In genomic region chr7:127024755-127025555, GRCm38 (mm10) we compare ENCODE assay signal across 8 mouse cellular contexts. TPM values are rescaled to one million over a fixed set of nuclear protein-coding genes. Genes with fewer than 3 reads are reported as not detected.
DNase-seq lines count a peak whose midpoint lies in the region; ATAC-seq and TF ChIP-seq lines count a peak whose summit lies in the region.

No protein-coding gene starts in this region.

- peak overlapping the region; percentile 92 for H3K9ac ChIP-seq in ES-Bruce4 (ENCODE audit: low read depth, poor library complexity, severe bottlenecking)
- H3K9ac ChIP-seq in heart, embryonic 14.5 days (ENCODE audit: low read length): peak overlapping the region; percentile 99
- H3K9ac ChIP-seq in liver, embryonic 14.5 days (replicated peaks): peak overlapping the region; percentile 96

- no peaks in the 10 kb centered on the region for H3K9me3 ChIP-seq in ES-Bruce4 (replicated peaks; ENCODE audit: control insufficient read depth, insufficient read depth, low read length, poor library complexity, severe bottlenecking)
- H3K9me3 ChIP-seq in forebrain, embryonic 10.5 days: no peaks in the 10 kb centered on the region
- H3K9me3 ChIP-seq in heart, embryonic 14.5 days (ENCODE audit: control insufficient read depth, low read length): no peaks in the 10 kb centered on the region
- H3K9me3 ChIP-seq in liver, embryonic 14.5 days (ENCODE audit: control insufficient read depth, low read length): no peaks in the 10 kb centered on the region

- peak; percentile 58 for DNase-seq in c-Kit-positive CD71-negative TER-119-negative erythroid progenitor cells, embryonic 14.5 days (ENCODE audit: low read depth)
- peak; percentile 75 for DNase-seq in forebrain, embryonic 10.5 days (ENCODE audit: extremely low spot score, low spot score)
- peak; percentile 90 for DNase-seq in kidney, postnatal 10 days
- peak; percentile 62 to 73 (median 63) for DNase-seq in liver, embryonic 14.5 days (ENCODE audit: low read depth in 3 of 3, low spot score in 3 of 3)
- DNase-seq in natural killer cell, adult 2 months (ENCODE audit: low spot score in 2 of 2): peak; percentile 79 to 85

- peak overlapping the region; percentile 73 for H3K4me3 ChIP-seq in ES-Bruce4 (ENCODE audit: low read depth, low read length)
- peak overlapping the region; percentile 92 for H3K4me3 ChIP-seq in forebrain, embryonic 10.5 days
- peak overlapping the region; percentile 88 to 98 for H3K4me3 ChIP-seq in heart, embryonic 14.5 days (ENCODE audit: control insufficient read depth in 1 of 2, insufficient read depth in 1 of 2, low read depth in 1 of 2, low read length in 2 of 2)
- H3K4me3 ChIP-seq in liver, embryonic 14.5 days (ENCODE audit: insufficient read depth in 1 of 2, low read depth in 2 of 2, low read length in 2 of 2): peak overlapping the region; percentile 66 to 95
- peak overlapping the region; percentile 97 for H3K4me3 ChIP-seq in testis, adult 2 months (ENCODE audit: control insufficient read depth, low read depth, low read length)

- H3K4me1 ChIP-seq in ES-Bruce4 (ENCODE audit: control insufficient read depth, insufficient read depth, low read length): no peaks in the 10 kb centered on the region
- H3K4me1 ChIP-seq in forebrain, embryonic 10.5 days: peaks cover 69% of the 10 kb centered on the region
- H3K4me1 ChIP-seq in heart, embryonic 14.5 days (ENCODE audit: control insufficient read depth in 2 of 2, insufficient read depth in 2 of 2, low read length in 2 of 2): peaks cover 31 to 56% of the 10 kb centered on the region in 2 experiments
- H3K4me1 ChIP-seq in liver, embryonic 14.5 days (replicated peaks; ENCODE audit: control insufficient read depth in 2 of 2, insufficient read depth in 2 of 2, low read length in 1 of 2): peaks cover 29 to 35% of the 10 kb centered on the region in 2 experiments
- H3K4me1 ChIP-seq in testis, adult 2 months (ENCODE audit: control insufficient read depth, insufficient read depth, low read length): peaks cover 32% of the 10 kb centered on the region

- H3K27ac ChIP-seq in ES-Bruce4 (ENCODE audit: insufficient read depth, low read length): peak overlapping the region; percentile 8
- peak overlapping the region; percentile 100 for H3K27ac ChIP-seq in forebrain, embryonic 10.5 days
- peak overlapping the region; percentile 91 to 100 for H3K27ac ChIP-seq in heart, embryonic 14.5 days (replicated peaks in 1 of 2; ENCODE audit: control insufficient read depth in 1 of 2, insufficient read depth in 1 of 2, low read depth in 2 of 2, low read length in 2 of 2)
- H3K27ac ChIP-seq in liver, embryonic 14.5 days: peak overlapping the region; percentile 89
- peak overlapping the region; percentile 99 for H3K27ac ChIP-seq in testis, adult 2 months (ENCODE audit: control insufficient read depth, insufficient read depth, low read depth, low read length)

- H3K36me3 ChIP-seq in ES-Bruce4 (ENCODE audit: control insufficient read depth, insufficient read depth, low read length, poor library complexity, severe bottlenecking): peaks cover 42% of the 10 kb centered on the region
- H3K36me3 ChIP-seq in forebrain, embryonic 10.5 days (replicated peaks): peaks cover 69% of the 10 kb centered on the region
- H3K36me3 ChIP-seq in heart, embryonic 14.5 days (ENCODE audit: control insufficient read depth, insufficient read depth, low read length): peaks cover 55% of the 10 kb centered on the region
- H3K36me3 ChIP-seq in liver, embryonic 14.5 days (replicated peaks; ENCODE audit: control insufficient read depth, insufficient read depth, low read depth): peaks cover 52% of the 10 kb centered on the region
- no peaks in the 10 kb centered on the region for H3K36me3 ChIP-seq in testis, adult 2 months (ENCODE audit: control insufficient read depth, insufficient read depth, low read length)

- H3K27me3 ChIP-seq in ES-Bruce4 (ENCODE audit: control insufficient read depth, insufficient read depth, low read length, poor library complexity, severe bottlenecking): no peaks in the 10 kb centered on the region
- no peaks in the 10 kb centered on the region for H3K27me3 ChIP-seq in forebrain, embryonic 10.5 days (ENCODE audit: poor library complexity, severe bottlenecking)
- no peaks in the 10 kb centered on the region for H3K27me3 ChIP-seq in heart, embryonic 14.5 days (ENCODE audit: control insufficient read depth, insufficient read depth, low read length)
- H3K27me3 ChIP-seq in liver, embryonic 14.5 days (ENCODE audit: control insufficient read depth, insufficient read depth, low read length): no peaks in the 10 kb centered on the region
- no peaks in the 10 kb centered on the region for H3K27me3 ChIP-seq in testis, adult 2 months (ENCODE audit: control insufficient read depth, insufficient read depth, low read length)

- peak; percentile 8 for ATAC-seq in heart, embryonic 14.5 days (ENCODE audit: insufficient number of reproducible peaks, insufficient read depth, low FRiP score, low read depth)
- ATAC-seq in liver, embryonic 14.5 days (ENCODE audit: insufficient read depth): peak; percentile 9

- under 1% methylated on average over 30 of the region's 30 CpGs for WGBS in forebrain, embryonic 10.5 days
- WGBS in heart, embryonic 14.5 days: under 1% methylated on average over 30 of the region's 30 CpGs
- WGBS in liver, embryonic 14.5 days (ENCODE audit: insufficient replicate concordance): under 1% methylated on average over 30 of the region's 30 CpGs

- peak overlapping the region; percentile 96 for H3K4me2 ChIP-seq in heart, embryonic 14.5 days (ENCODE audit: low read length)
- H3K4me2 ChIP-seq in liver, embryonic 14.5 days (ENCODE audit: low read depth): peak overlapping the region; percentile 76

- TF ChIP-seq EP300 in ES-Bruce4 (IDR thresholded peaks at IDR 0.05; ENCODE audit: insufficient read depth, low read depth, low read length): no peak
- 0 out of 2 replicates have a peak, but pooled peaks have one; percentile 10 for TF ChIP-seq EP300 in liver, embryonic 14.5 days (IDR thresholded peaks at IDR 0.05; ENCODE audit: low read depth)

- TF ChIP-seq CTCF in ES-Bruce4 (IDR thresholded peaks at IDR 0.05; ENCODE audit: low read depth, low read length): no peak
- peak; percentile 93 for TF ChIP-seq CTCF in liver, embryonic 14.5 days (IDR thresholded peaks at IDR 0.05; ENCODE audit: low read depth)
- peak; percentile 49; the same call in 1 of the 2 replicates for TF ChIP-seq CTCF in testis, adult 2 months (IDR thresholded peaks at IDR 0.05; ENCODE audit: control insufficient read depth, insufficient read depth, insufficient replicate concordance, low read depth, low read length)

- TF ChIP-seq POLR2A in ES-Bruce4 (IDR thresholded peaks at IDR 0.05; ENCODE audit: insufficient read depth, low read length): peak; percentile 62
- peak; percentile 75; the same call in 1 of the 2 replicates for TF ChIP-seq POLR2A in testis, adult 2 months (IDR thresholded peaks at IDR 0.05; ENCODE audit: control insufficient read depth, low read depth, low read length)

RNA-seq across cellular contexts. Expression of gene Maz, which starts 1.9 kb away (rescaled TPM):
- 117 and 123 TPM in 2 replicates for polyA plus RNA-seq in ES-Bruce4 (2011; ENCODE audit: insufficient read depth, insufficient read length, low read depth, missing spikeins)
- 60.2 and 65.7 TPM in 2 replicates for polyA plus RNA-seq in forebrain, embryonic 10.5 days (2016; fragmentation: Nextera tagmentation; extraction: Ambion mirVana)
- 37.6 and 44.7 TPM in 2 replicates for polyA plus RNA-seq in heart, embryonic 14.5 days (2014; fragmentation: Nextera tagmentation; extraction: Ambion mirVana)
- 91.4 and 97.5 TPM in 2 replicates for polyA plus RNA-seq in liver, embryonic 14.5 days (2012; rRNA removed)
- 27.3 and 37.4 TPM in 2 replicates for polyA plus RNA-seq in liver, embryonic 14.5 days (2014; fragmentation: Nextera tagmentation; extraction: Ambion mirVana)
- 59.1 and 59.6 TPM in 2 replicates for polyA plus RNA-seq in testis, adult 2 months (2012; rRNA removed)

RNA-seq across cellular contexts. Expression of gene Prrt2, which starts 3.9 kb away (rescaled TPM):
- 3.5 and 6.7 TPM in 2 replicates for polyA plus RNA-seq in ES-Bruce4 (2011; ENCODE audit: insufficient read depth, insufficient read length, low read depth, missing spikeins)
- polyA plus RNA-seq in forebrain, embryonic 10.5 days (2016; fragmentation: Nextera tagmentation; extraction: Ambion mirVana): 3.5 and 4.0 TPM in 2 replicates
- polyA plus RNA-seq in heart, embryonic 14.5 days (2014; fragmentation: Nextera tagmentation; extraction: Ambion mirVana): 2.1 and 3.2 TPM in 2 replicates
- polyA plus RNA-seq in liver, embryonic 14.5 days (2012; rRNA removed): 0.08 and 0.55 TPM in 2 replicates
- 0.40 and 0.41 TPM in 2 replicates for polyA plus RNA-seq in liver, embryonic 14.5 days (2014; fragmentation: Nextera tagmentation; extraction: Ambion mirVana)
- 2.7 and 3.4 TPM in 2 replicates for polyA plus RNA-seq in testis, adult 2 months (2012; rRNA removed)

RNA-seq across cellular contexts. Expression of gene Gm42742, which starts 4.1 kb away (rescaled TPM):
- polyA plus RNA-seq in ES-Bruce4 (2011; ENCODE audit: insufficient read depth, insufficient read length, low read depth, missing spikeins): 2.2 and 23.9 TPM in 2 replicates
- 32.6 and 46.7 TPM in 2 replicates for polyA plus RNA-seq in forebrain, embryonic 10.5 days (2016; fragmentation: Nextera tagmentation; extraction: Ambion mirVana)
- 41.9 and 45.0 TPM in 2 replicates for polyA plus RNA-seq in heart, embryonic 14.5 days (2014; fragmentation: Nextera tagmentation; extraction: Ambion mirVana)
- polyA plus RNA-seq in liver, embryonic 14.5 days (2012; rRNA removed): 7.5 and 15.7 TPM in 2 replicates
- 1.2 and 8.3 TPM in 2 replicates for polyA plus RNA-seq in liver, embryonic 14.5 days (2014; fragmentation: Nextera tagmentation; extraction: Ambion mirVana)
- 13.5 and 16.2 TPM in 2 replicates for polyA plus RNA-seq in testis, adult 2 months (2012; rRNA removed)

RNA-seq across cellular contexts. Expression of gene Pagr1a, which starts 7.8 kb away (rescaled TPM):
- 12.7 and 27.9 TPM in 2 replicates for polyA plus RNA-seq in ES-Bruce4 (2011; ENCODE audit: insufficient read depth, insufficient read length, low read depth, missing spikeins)
- 92.7 and 121 TPM in 2 replicates for polyA plus RNA-seq in forebrain, embryonic 10.5 days (2016; fragmentation: Nextera tagmentation; extraction: Ambion mirVana)
- polyA plus RNA-seq in heart, embryonic 14.5 days (2014; fragmentation: Nextera tagmentation; extraction: Ambion mirVana): 23.1 and 25.4 TPM in 2 replicates
- 8.0 and 15.2 TPM in 2 replicates for polyA plus RNA-seq in liver, embryonic 14.5 days (2012; rRNA removed)
- 27.3 and 32.2 TPM in 2 replicates for polyA plus RNA-seq in liver, embryonic 14.5 days (2014; fragmentation: Nextera tagmentation; extraction: Ambion mirVana)
- 1.3 and 2.0 TPM in 2 replicates for polyA plus RNA-seq in testis, adult 2 months (2012; rRNA removed)

RNA-seq across cellular contexts. Expression of gene Pagr1b, which starts 8.7 kb away (rescaled TPM):
- polyA plus RNA-seq in ES-Bruce4 (2011; ENCODE audit: insufficient read depth, insufficient read length, low read depth, missing spikeins): 22.1 and 26.6 TPM in 2 replicates
- not detected in 2 replicates for polyA plus RNA-seq in forebrain, embryonic 10.5 days (2016; fragmentation: Nextera tagmentation; extraction: Ambion mirVana)
- polyA plus RNA-seq in heart, embryonic 14.5 days (2014; fragmentation: Nextera tagmentation; extraction: Ambion mirVana): 0.84 TPM in 1 of 2 replicates, not detected in the other
- polyA plus RNA-seq in liver, embryonic 14.5 days (2012; rRNA removed): 0.10 and 0.30 TPM in 2 replicates
- not detected in 2 replicates for polyA plus RNA-seq in liver, embryonic 14.5 days (2014; fragmentation: Nextera tagmentation; extraction: Ambion mirVana)
- 0.90 and 1.2 TPM in 2 replicates for polyA plus RNA-seq in testis, adult 2 months (2012; rRNA removed)

Comparison
In these comparisons a context has a peak if more than half of its experiments do, and no peak if none do; other contexts are left out.
1. Peak in every context shown above with its lines: DNase-seq, ATAC-seq, H3K4me3 ChIP-seq and H3K27ac ChIP-seq.
2. H3K27ac ChIP-seq: peak in every context shown above with its lines; median percentile 100 in forebrain, embryonic 10.5 days; 99 in testis, adult 2 months; 96 in heart, embryonic 14.5 days; 89 in liver, embryonic 14.5 days; 8 in ES-Bruce4.